Mouse (Mus musculus): ENCODE results near the gene Smad6.

Gene Smad6

DNA sequence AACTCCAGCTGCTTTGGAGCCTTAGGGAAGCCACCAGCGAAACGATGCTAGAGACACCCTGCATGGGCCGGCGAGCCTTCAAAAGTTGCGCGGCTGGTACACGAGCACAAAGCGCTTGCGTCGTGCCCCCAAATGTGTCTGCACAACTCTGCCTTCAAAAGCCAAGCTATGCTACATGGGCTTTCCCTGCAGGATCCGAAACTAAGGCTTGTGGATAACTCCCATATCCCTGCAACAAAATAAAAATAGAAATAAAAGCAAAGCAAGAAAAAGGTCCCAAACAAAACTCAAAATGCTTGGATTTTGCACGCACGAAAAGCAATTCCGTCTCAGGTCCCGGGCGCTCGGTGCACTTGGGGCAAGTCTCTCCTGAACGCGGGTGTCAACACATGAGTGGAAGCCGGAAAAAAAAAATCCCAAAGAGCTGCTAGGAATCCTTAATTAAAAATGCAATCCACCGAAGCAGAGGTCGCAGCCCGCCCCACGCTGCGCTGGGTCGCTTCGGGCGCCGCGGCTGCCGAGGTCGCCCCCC is 474 bp downstream of the Smad6 start:
- DNase-seq (ENCODE audit: low spot score) = no peak

DNA sequence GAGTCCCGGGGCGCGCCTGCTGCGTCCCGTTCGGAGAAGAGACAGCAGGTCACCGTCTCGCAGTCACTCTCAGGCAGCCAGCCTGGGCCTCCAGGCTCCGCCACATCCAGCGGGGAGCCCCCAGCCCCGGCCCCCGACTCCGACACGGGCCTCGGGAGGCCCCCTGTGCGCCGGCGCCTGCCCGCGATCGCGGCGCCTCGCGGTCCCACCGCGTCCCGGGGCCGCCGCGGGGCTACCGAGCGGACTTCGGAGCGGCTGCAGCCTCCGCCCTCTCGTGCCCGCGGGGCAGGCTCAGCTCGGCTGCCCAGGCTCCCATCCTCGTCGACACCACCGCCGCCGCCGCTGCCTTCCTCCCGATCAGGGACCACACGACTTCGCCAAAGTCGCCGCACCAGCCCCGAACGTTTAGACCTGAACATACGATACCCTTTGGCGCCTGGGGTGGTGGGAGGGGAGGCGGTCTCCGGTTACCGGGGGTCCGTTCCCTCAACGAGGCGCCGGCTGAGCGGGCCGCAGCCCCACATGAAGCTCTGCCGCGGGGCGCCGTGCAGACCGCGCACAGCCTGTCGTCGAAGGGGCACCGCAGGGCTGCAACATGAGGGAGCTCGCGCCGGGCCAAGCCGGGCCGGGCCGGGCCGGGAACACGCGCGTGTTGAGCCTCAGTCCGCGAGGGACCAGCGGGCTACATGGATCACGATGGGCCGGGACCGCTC is 1.1 kb downstream of the Smad6 start:
- no peak for DNase-seq (ENCODE audit: low spot score)

DNA sequence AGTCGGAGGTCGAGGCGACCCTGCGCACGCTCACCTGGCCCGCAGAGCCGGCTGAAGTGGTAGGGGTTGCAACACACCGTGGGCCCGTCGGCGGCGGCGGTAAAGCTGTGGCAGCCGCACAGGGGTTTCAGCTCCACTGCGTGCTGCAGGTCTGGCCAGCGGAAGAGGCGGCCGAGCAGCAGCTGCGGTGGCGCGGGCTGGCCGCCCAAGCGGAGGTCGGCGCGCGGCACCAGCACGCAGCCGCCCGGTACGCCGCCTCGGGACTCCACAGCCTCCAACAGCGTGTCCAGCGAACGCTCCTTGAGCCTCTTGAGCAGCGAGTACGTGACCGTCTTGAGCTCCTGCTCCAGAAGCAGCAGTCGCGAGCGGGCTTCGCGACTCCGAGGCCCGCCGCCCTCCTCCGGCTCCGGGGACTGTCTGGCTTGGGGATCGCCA is 1.7 kb downstream of the Smad6 start:
- DNase-seq (ENCODE audit: low spot score) = no peak

DNA sequence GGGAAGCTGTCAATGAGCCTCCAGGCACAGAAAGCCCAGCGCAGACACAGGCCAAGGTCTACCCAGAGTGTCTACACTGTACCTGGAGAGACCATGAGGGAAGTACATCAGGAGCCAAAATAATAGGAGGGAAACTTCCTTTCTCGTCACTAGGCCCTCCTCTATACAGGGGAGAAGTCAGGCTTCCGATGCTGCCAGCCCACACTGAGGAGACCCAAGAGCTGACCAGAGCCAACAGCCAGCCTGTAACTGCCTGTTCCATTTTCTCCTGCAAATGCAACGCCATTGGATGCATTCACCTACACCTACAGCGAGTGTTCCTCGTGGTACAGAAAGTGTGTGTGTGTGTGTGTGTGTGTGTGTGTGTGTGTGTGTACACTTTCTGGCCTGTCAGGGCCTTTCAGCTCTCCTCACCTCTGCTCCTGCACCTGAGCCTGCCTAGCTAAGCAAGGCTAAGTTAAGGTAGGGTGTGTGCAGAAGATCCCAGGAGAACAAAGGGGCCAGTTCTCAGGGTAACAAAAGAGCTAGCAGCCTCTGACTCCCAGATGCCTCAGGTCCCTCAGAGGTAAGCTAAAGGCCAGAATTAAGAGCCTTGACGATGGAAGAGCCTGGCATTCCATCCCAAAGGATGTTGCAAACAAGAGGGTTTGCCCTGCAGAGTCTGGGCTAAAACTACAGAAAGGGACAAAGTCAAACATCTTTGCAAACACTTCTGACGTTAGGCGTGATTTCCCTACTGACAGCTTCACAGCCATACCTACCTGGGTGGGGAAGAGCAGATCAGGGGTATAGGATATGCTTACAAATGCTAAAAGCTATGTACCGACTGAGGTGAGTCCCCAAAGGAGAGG is 2.6 kb downstream of the Smad6 start:
- no peak for DNase-seq (ENCODE audit: low spot score)

DNA sequence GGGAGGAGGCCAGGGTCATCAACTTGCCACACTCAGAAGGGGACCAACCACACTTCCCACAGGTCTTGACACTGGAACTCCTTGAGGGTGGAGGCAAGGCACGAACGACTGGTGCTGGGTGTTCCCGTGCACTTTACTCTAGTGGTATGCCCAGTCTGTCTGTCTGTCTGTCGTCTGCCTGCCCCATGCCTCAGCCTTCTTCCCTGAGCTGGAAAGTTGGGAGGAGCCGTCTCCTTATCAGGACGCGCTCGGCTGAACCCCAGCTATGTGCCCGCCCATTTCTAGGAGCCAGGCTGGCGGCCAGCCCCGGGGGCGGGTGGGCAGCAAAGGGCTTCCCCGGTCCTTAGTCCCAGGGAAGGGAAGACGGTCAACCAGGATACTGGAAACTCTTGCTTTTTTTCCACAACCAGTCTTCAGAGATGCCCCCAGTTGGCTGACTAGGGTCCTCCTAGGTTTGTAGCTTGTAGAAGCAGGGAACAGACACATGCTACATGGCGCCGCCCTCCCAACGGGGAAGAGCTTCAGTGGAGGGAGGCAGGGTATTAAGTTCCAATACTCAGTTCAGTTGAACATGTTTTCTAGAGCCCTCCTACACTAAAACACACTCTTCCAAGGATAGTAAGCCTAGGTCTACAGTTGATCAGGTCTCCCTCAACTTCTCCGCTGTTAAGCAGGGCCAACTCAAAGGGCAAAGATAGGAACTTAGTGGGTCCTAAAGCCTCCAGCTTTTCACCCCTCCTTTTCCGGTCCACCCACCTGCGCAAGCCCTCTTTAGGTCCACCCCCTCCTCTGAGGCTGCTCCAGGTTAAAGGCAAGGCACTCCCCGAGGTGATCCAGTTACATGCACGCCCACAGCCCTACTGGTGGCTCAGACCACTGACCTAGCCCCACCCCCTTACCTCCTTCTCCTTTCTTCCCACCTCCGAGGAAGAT is 3.7 kb downstream of the Smad6 start:
- no peak for DNase-seq (ENCODE audit: low spot score)

DNA sequence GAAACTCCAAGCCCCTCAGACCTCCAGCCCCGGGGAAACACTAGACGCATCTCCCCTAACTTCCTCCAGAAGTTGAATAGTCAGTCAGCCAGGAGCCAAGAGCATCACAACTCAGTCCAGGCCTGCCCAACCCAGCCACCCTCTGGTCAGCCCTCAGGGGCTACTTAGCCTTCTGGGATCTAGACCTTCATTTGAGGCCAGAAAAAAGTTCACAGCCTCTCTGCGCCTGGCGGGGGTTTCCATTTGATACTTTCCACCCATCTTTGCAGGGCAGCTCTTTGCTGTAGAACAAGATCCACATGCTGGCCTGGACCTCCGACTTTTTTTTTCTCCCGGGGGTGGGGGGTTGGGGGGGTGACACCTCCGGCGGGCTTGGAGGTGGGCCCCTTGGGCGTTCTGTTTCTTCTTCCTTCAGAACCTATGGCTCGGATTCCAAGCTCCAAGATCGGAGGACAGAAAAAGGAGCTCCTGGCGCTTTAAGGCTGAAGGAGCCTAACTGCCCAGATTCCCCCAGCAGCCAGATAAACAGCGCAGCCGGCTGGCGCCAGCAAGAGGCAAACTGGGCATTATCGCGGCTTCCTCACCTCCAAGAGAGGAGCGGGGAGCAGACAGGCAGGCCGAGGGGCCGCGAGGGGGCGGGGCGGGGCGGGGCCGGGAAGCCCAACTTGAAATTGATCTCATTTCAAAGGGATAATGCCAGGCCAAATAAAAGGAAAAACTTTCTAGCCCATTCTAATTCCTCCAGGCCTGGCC is 5.0 kb downstream of the Smad6 start:
- DNase-seq (ENCODE audit: low spot score) = no peak

DNA sequence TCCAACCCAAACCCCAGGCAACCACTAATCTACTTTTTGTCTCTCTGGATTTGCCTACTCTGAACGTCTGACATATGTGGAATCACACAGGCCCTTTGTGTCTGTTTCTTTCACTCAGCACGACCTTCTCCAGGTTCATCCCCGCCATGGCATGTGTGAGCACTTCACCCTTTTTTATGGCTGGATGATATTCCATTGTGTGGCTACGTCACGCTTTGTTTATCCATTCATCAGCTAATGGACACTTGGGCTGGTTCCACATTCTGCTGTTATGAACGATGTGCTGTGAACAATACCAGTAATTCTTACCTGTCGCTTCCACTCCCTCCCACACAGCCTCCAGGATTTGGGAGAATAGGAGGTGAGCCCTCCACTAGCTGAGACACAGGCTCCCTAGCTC is 5.8 kb downstream of the Smad6 start:
- DNase-seq (ENCODE audit: low spot score) = no peak

DNA sequence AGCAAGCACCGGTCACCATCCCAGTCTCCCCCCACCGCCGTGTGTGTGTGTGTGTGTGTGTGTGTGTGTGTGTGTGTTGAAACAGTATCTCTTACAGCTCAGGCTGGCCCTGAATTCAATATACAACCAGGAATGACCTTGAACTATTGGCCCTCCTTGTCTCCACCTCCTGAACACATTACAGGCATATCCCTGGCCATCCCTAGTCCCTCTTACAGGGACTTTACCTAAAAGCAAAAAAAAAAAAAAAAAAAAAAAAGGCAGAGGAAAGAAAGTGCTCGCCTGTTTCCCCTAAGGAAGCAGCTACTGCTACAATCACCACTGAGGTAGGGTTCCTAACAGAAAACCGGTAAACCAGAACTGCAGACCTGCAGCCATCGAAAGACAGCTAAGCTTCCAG is 7.1 kb downstream of the Smad6 start:
- no peak for DNase-seq (ENCODE audit: low spot score)

DNA sequence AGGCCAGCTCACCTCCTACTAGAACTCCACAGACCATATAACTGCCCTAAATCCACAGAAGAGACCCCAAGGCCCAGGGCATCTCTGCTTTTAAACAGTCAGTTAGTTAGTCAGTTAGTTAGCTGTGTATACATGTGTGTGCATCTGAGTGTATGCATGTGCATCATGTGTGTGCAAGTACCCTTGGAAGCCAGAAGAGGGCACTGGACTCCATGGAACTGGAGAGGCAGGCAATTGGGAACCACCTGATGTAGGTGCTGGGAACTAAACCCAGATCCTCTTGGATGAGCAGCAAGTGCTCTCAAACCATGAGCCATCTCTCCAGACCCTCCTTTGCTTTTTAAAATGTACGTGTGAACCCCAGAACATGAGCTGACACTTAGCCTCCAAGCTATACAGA is 10.5 kb downstream of the Smad6 start:
- DNase-seq (ENCODE audit: low spot score) = no peak

DNA sequence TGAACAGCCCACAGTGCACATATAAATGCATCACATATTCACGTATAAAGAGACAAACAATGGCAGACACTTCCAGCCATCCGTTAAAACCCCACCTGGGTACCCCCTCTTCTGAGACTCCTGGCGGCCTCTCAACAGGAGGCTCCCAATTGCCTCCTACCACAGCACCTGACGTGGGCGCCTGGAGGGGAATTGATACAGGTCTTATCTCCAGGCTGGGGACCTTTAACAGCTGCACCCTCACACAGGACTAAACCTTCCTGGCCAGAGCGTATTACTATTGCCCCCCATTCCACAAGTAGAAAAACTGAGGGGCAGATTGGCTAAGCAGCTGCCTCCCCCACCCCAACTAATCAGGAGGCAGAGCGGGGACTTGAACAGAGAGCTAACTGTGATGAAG is 18.9 kb downstream of the Smad6 start:
- DNase-seq (ENCODE audit: low spot score) = no peak

DNA sequence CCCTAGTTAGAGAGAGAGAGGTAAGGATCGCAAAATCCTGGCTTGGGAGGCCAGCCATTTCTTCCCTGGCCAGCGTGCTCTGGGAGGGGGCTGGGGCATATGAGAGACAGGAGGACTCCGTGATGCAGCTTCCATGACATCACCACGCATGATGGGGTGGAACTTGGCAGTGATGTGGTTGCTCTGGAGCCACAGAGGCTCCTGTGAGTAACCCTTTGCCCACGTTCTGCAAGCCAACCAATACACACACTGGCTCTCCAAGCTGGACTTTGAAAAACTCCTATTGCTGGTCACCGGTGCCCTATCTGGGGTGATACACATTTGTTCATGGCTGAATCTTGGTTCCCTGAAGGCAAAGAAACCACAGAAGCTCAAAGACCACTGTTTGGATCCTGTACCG is 20.8 kb downstream of the Smad6 start:
- DNase-seq (ENCODE audit: low spot score) = no peak

DNA sequence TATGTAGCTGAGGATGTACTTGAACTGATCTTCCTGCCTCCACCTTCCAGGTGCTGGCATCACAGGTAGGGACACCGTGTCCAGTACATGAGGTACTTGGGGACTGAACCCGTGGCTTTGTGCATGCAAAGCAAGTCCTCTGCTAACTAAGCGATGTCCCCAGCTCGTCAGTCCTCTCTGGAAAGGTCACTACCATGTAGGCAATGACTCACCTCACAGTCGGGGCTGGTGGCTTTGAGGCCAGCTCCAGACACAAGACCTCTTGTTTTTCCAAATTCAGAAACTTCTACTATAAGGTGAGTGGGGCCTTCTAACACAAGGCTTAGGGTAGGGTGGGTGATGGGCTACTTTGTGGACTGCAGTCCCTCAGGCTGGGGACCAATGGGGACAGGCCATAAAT is 21.8 kb downstream of the Smad6 start:
- no peak for DNase-seq (ENCODE audit: low spot score)

DNA sequence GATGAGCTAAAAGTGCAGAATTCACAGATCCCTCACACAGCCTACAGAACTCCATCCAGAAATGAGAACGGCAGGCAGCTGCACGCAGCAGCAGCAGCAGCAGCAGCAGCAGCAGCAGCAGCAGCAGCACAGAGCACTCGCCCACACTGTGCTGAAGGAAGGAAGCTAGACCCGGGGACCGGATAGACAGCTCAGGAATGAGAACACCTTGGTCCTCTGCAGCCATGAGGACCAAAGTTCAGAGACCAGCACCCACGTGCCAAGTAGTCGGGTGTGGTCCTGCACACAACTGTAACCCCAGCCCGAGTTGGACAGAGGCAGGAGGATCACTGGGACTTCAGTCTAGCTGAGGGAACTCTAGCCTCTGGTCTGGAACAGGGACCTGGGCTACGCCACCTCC is 22.7 kb downstream of the Smad6 start:
- DNase-seq (ENCODE audit: low spot score) = no peak

DNA sequence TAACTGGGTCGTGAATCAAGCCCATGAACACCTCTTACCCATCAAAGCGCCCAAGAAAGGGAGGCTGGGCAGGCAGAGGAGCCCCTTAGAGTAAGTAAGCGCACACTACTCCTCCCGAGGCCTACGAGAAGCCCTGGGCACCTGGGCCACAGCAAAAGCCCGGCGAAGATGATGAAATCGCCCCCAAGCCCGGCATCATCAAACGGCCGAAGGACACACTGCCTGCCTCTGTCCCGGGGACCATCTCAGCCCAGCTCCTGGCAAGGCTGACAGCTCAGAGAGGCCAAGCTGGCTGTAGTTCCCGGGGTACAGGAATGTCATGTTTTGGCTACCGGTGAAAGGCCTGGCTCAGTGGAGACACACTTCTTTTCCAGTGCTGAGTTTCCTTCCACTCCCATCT is 23.8 kb downstream of the Smad6 start:
- no peak for DNase-seq (ENCODE audit: low spot score)

DNA sequence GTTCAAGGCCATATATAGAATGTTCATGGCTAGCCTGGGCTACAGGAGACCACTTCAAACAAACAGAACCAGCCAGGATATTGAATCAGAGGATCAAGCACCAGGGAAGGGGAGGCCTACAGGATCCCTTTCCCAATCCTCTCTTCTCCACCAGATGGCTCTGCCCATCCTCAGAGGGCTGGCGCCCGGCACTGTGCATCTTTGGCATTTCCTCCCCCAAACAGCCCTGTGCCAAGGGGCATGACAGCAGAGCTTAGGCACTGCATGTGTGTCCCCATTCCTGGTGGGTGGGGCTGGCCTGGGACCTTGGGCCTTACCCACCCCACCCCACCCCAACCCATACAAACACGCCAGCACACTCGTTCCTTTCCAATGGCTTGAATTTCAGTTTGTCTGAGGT is 24.4 kb downstream of the Smad6 start:
- no peak for DNase-seq (ENCODE audit: low spot score)

DNA sequence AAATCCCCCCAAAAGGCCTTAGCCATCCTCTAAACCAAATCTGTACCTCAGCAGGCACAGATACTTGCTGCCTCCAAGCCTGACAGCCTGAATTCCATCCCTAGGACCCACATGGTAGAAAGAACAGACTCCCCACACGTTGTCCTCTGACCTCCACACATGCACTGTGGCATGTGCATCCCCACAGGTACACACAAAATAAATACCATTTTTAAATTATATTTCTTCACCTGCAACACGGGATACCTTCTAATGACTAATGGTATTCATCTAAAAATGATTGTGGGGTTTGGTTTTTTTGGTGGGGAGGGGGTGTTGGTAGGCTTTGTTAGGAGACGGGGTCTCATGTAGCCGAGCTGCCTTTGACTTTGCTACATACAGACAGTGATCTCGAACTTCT is 28.6 kb downstream of the Smad6 start:
- DNase-seq (ENCODE audit: low spot score) = no peak

DNA sequence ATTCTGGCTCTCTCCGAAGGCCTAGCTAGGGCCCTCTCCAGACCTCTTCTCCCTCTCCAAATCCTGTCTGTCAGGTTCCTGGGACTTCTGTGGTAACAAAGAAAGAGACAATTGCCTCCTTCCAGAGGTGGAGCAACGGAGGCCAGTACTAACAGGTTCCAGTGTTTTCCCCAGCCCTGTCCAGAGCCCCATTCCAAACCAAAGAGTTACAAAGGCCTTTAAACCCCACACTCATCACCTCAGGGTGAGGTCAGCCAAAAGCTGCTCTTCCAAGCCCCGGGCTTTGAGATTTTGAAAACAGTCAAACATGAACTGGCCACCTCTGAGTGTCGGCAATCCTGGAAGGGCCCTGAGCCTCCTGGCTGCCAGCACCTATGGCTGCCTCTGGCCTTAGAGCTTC is 29.1 kb downstream of the Smad6 start:
- DNase-seq (ENCODE audit: low spot score) = no peak

DNA sequence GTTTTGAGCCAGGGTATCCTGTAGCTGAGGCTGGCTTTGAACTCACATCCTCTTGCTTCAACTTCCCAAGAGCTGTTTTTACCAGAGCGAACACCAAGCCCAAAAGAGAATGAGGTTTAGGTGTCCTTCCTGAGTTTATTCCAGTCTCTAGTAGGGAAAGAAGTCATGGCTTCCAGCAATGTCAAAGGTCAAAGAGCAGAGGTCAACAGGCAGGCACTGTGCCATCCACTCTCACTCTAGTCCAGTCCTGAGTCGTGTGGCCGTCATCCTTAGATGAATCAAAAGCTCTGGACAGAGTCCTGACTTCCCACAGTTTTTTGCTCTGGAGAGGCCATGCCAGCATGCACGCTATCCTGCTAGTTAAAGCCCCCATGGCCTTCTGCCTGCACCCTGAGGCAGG is 30.7 kb downstream of the Smad6 start:
- no peak for DNase-seq (ENCODE audit: low spot score)

DNA sequence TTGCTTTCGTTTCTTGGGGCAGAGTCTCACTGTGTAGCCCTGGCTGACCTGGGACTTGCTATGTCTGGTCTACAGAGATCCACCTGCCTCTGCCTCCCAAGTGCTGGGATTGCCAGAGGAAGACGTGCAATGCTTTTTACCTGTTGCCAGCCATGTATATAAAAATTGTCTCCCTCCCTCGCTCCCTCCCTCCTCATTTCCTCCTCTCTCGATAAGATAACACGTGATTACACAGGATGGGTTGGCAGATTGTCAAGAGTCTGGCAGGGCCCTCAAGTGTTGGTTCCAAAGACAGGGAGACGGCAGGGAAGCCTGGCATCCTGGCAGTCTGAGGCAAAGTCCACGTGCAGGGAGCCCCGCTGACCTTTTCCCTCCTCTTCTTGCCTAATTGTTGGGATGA is 32.2 kb downstream of the Smad6 start:
- no peak for DNase-seq (ENCODE audit: low spot score)

DNA sequence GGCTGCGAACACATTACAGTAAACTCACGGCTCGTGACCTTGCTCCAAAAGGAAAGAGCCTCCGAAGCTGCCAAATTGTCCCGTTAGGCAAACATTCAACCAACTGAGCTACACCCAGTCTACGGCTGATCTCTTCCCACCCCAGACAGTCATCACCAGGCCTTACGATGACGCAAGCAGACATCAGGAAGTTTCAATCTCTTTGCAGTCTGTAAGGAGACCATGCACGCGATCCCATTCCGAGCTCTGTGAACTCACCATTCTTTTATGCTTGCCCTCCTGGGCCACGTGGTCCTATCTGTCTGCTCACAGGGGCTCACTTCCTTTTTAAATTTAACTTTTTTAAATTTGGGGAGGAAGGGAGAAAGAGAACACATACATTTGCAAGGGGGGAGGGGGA is 32.6 kb downstream of the Smad6 start:
- DNase-seq (ENCODE audit: low spot score) = no peak

DNA sequence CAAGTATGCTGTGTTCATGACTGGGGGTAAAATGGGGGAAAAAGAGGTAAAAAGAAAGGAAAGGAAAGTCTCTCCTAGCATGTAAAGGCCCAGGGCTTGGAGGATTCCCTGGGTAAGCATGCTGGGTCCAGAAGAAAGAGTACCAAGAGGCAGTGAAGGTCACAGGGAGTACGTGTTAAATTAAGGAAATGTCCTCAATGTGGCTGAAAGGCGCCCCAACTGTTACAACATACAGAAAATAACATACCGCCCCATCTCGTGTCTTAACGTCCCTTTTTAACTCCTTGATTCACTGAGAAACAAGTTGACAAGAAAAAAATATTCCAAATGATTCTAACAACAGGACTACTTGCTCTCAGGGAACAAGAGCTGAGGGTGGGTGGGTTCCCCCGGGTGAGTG is 36.7 kb downstream of the Smad6 start:
- DNase-seq (ENCODE audit: low spot score) = no peak

All from left cerebral cortex, adult 11 months (tissue).